Mouse (Mus musculus) myocyte (in vitro differentiated cells): ENCODE results near the gene Castor2. TPM values are rescaled to one million over a fixed set of nuclear protein-coding genes. Genes with fewer than 3 reads are reported as not detected.

Experiments
- H3K27me3 ChIP-seq: one replicate; pipeline ENCODE4 v1.6.1; 2011; ENCODE audit not compliant: control insufficient read depth, insufficient read depth, insufficient read length
- H3K36me3 ChIP-seq: one replicate; pipeline ENCODE4 v1.6.1; 2011; ENCODE audit not compliant: control insufficient read depth, insufficient read depth
- H3K4me2 ChIP-seq: one replicate; pipeline ENCODE4 v1.6.1; 2011; ENCODE audit warnings: low read depth, control low read depth
- H3K4me3 ChIP-seq: one replicate; pipeline ENCODE4 v1.5.1; 2011; ENCODE audit warnings: mild to moderate bottlenecking, control low read depth, moderate library complexity
- H3K79me2 ChIP-seq: one replicate; pipeline ENCODE4 v1.6.1; 2011; ENCODE audit not compliant: control insufficient read depth, insufficient read depth
- H3ac ChIP-seq: one replicate; pipeline ENCODE4 v1.6.1; 2011; ENCODE audit not compliant: control insufficient read depth, insufficient read length
- CEBPB ChIP-seq: IDR thresholded peaks from 2 replicates; pipeline ENCODE4 v1.6.1; 2011; ENCODE audit warnings: mild to moderate bottlenecking, moderate library complexity; ENCODE audit not compliant: poor library complexity, insufficient read depth, severe bottlenecking
- E2F4 ChIP-seq: IDR thresholded peaks from one replicate; pipeline ENCODE4 v1.6.1; 2011; ENCODE audit warnings: mild to moderate bottlenecking, control low read depth, moderate library complexity; ENCODE audit not compliant: insufficient read depth
- MAX ChIP-seq: IDR thresholded peaks from one replicate; pipeline ENCODE4 v1.6.1; 2011; ENCODE audit warnings: low read depth, mild to moderate bottlenecking, control low read depth
- MYOD1 ChIP-seq, 3 experiments: IDR thresholded peaks; one replicate each; pipeline ENCODE4 v1.6.1; 2011; ENCODE audit warnings: control low read depth in 2 of 3, low read depth in 2 of 3, mild to moderate bottlenecking in 2 of 3, moderate library complexity in 1 of 3; ENCODE audit not compliant: insufficient read length in 2 of 3, control insufficient read depth in 1 of 3
- MYOG ChIP-seq, 3 experiments: IDR thresholded peaks; one replicate each; pipeline ENCODE4 v1.6.1; 2011; ENCODE audit warnings: control low read depth in 2 of 3, low read depth in 2 of 3, mild to moderate bottlenecking in 2 of 3; ENCODE audit not compliant: insufficient read length in 2 of 3, control insufficient read depth in 1 of 3, insufficient read depth in 1 of 3
- POLR2A ChIP-seq: IDR thresholded peaks from one replicate; pipeline ENCODE4 v1.6.1; 2011; ENCODE audit warnings: low read depth, mild to moderate bottlenecking, control low read depth, moderate library complexity; ENCODE audit not compliant: insufficient read length
- POLR2AphosphoS2 ChIP-seq: IDR thresholded peaks from one replicate; pipeline ENCODE4 v1.6.1; 2011; ENCODE audit warnings: low read depth, control low read depth; ENCODE audit not compliant: insufficient read length
- REST ChIP-seq: IDR thresholded peaks from one replicate; pipeline ENCODE4 v1.6.1; 2011; ENCODE audit warnings: mild to moderate bottlenecking, control low read depth, moderate library complexity; ENCODE audit not compliant: insufficient read depth, insufficient read length
- SRF ChIP-seq: IDR thresholded peaks from one replicate; pipeline ENCODE4 v1.6.1; 2011; ENCODE audit warnings: low read depth; ENCODE audit not compliant: control insufficient read depth, insufficient read length
- TCF12 ChIP-seq: IDR thresholded peaks from one replicate; pipeline ENCODE4 v1.6.1; 2011; ENCODE audit warnings: mild to moderate bottlenecking, control low read depth; ENCODE audit not compliant: poor library complexity, insufficient read depth, severe bottlenecking
- TCF3 ChIP-seq: IDR thresholded peaks from one replicate; pipeline ENCODE4 v1.6.1; 2011; ENCODE audit warnings: low read depth, control low read depth; ENCODE audit not compliant: insufficient read length
- USF1 ChIP-seq: IDR thresholded peaks from one replicate; pipeline ENCODE4 v1.6.1; 2011; ENCODE audit warnings: low read depth, mild to moderate bottlenecking, control low read depth, moderate library complexity
- polyA plus RNA-seq: library from polyadenylated mRNA; unstranded; fragments of >200 nt; fragmentation: generic; extraction: Trizol; gene quantifications from one replicate; pipeline ENCODE4 v1.2.1, GENCODE M21; 2012; ENCODE audit warnings: missing spikeins

The Castor2 gene
- polyA plus RNA-seq, 1 experiment: 7.3 TPM

DNA sequence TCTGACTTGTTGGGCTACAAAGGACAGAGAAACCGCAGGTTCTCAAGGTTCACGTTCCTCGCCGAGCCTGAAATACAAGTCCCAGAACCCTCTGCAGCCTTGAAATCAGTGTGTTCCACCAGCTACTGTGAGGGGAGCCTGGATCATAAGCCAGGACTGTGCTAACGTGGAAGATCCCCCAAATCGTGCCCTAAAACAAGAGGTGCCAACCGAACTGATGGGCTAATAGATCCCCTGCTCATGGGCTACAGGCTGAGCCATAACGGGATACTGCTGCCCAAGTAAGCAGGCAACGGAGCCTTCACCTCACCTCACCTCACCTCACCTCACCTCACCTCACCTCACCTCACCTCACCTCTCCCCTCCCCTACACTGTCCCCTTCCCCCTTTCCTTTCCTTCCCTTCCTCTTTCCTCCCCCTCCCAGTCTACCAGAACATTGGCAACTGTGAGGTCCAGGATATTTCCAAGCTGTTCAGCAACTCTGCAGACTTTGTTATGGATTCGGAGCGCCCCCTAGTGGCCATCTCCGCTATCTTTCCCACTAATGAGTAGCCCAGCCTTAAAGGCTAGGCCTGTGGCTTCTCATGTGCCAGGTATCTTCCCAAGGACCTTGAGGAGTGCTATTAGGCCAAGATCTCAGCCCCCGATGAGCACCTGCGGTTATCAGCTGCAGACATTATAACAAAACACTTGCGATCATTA, 36.0 kb upstream of the Castor2 start:
- Histone ChIP-seq H3K4me3 (no peak overlapping the region), H3K4me2 (no peak overlapping the region), H3ac (no peak overlapping the region), H3K36me3 (no peaks in the 10 kb centered on the region), H3K79me2 (no peaks in the 10 kb centered on the region), H3K27me3 (no peaks in the 10 kb centered on the region)
- no peak for TF ChIP-seq POLR2A
- no peak for TF ChIP-seq E2F4
- TF ChIP-seq USF1: no peak
- no peak for TF ChIP-seq SRF
- no peak for TF ChIP-seq TCF3
- TF ChIP-seq MYOD1 (IDR thresholded peaks at IDR 0.05; ENCODE audit: control insufficient read depth in 1 of 3, insufficient read length in 2 of 3, low read depth in 2 of 3): no peak
- no peak for TF ChIP-seq MAX
- no peak for TF ChIP-seq MYOG (IDR thresholded peaks at IDR 0.05; ENCODE audit: control insufficient read depth in 1 of 3, insufficient read depth in 1 of 3, insufficient read length in 2 of 3, low read depth in 2 of 3)
- no peak for TF ChIP-seq POLR2AphosphoS2
- no peak for TF ChIP-seq TCF12
- no peak for TF ChIP-seq CEBPB
- TF ChIP-seq REST: no peak

GRCm38 (mm10) chr5:134066261-134066660, 33.2 kb upstream of the Castor2 start:
- Histone ChIP-seq H3K4me2 (no peak overlapping the region), H3K27me3 (no peaks in the 10 kb centered on the region), H3ac (no peak overlapping the region), H3K4me3 (no peak overlapping the region), H3K79me2 (no peaks in the 10 kb centered on the region), H3K36me3 (no peaks in the 10 kb centered on the region)
- no peak for TF ChIP-seq TCF3
- TF ChIP-seq CEBPB: no peak

DNA sequence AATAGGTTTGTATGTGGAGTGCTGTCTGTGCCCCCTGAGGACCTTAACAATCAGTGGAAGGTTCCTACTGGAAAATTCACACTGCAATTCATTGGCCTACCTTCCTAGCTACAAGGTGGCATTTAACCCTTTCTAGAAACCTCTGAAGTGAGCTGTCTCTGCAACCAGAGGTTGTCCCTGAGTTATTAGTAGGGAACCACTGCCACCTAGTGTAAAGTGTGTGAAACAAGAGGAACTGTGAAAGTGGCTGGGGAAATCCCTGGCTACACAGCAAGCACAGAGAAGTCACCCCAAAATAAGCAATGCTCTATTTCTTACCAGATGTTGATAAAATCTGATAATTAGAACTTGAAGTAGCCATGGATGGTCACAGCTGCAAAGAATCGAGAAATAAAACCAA, 31.6 kb upstream of the Castor2 start:
- no peaks in the 10 kb centered on the region for H3K79me2 ChIP-seq
- TF ChIP-seq REST (no peak), POLR2A (no peak), POLR2AphosphoS2 (no peak), MYOD1 (IDR thresholded peaks at IDR 0.05; ENCODE audit: control insufficient read depth in 1 of 3, insufficient read length in 2 of 3, low read depth in 2 of 3) (no peak), SRF (no peak), TCF3 (no peak), CEBPB (no peak), E2F4 (no peak), MYOG (IDR thresholded peaks at IDR 0.05; ENCODE audit: control insufficient read depth in 1 of 3, insufficient read depth in 1 of 3, insufficient read length in 2 of 3, low read depth in 2 of 3) (no peak), TCF12 (no peak), MAX (no peak)
- no peak overlapping the region for H3ac ChIP-seq
- no peak overlapping the region for H3K4me3 ChIP-seq
- no peak overlapping the region for H3K4me2 ChIP-seq
- H3K36me3 ChIP-seq: no peaks in the 10 kb centered on the region
- H3K27me3 ChIP-seq: no peaks in the 10 kb centered on the region

GRCm38 (mm10) chr5:134073512-134074041, 25.9 kb upstream of the Castor2 start:
- Histone ChIP-seq H3ac (no peak overlapping the region), H3K4me3 (no peak overlapping the region), H3K4me2 (no peak overlapping the region), H3K79me2 (no peaks in the 10 kb centered on the region), H3K27me3 (no peaks in the 10 kb centered on the region), H3K36me3 (no peaks in the 10 kb centered on the region)
- no peak for TF ChIP-seq TCF3
- TF ChIP-seq TCF12: no peak
- no peak for TF ChIP-seq MYOD1 (IDR thresholded peaks at IDR 0.05; ENCODE audit: control insufficient read depth in 1 of 3, insufficient read length in 2 of 3, low read depth in 2 of 3)
- no peak for TF ChIP-seq CEBPB
- TF ChIP-seq SRF: no peak
- TF ChIP-seq E2F4: no peak
- TF ChIP-seq MYOG (IDR thresholded peaks at IDR 0.05; ENCODE audit: control insufficient read depth in 1 of 3, insufficient read depth in 1 of 3, insufficient read length in 2 of 3, low read depth in 2 of 3): no peak
- no peak for TF ChIP-seq REST

GRCm38 (mm10) chr5:134074368-134074767, 25.1 kb upstream of the Castor2 start:
- Histone ChIP-seq H3ac (no peak overlapping the region), H3K27me3 (no peaks in the 10 kb centered on the region), H3K36me3 (no peaks in the 10 kb centered on the region), H3K4me2 (no peak overlapping the region), H3K4me3 (no peak overlapping the region), H3K79me2 (no peaks in the 10 kb centered on the region)
- TF ChIP-seq USF1: no peak
- TF ChIP-seq REST: no peak
- TF ChIP-seq TCF3: no peak
- no peak for TF ChIP-seq CEBPB
- TF ChIP-seq MYOD1 (IDR thresholded peaks at IDR 0.05; ENCODE audit: control insufficient read depth in 1 of 3, insufficient read length in 2 of 3, low read depth in 2 of 3): no peak
- no peak for TF ChIP-seq SRF
- TF ChIP-seq E2F4: no peak
- no peak for TF ChIP-seq TCF12
- TF ChIP-seq POLR2AphosphoS2: no peak
- no peak for TF ChIP-seq MYOG (IDR thresholded peaks at IDR 0.05; ENCODE audit: control insufficient read depth in 1 of 3, insufficient read depth in 1 of 3, insufficient read length in 2 of 3, low read depth in 2 of 3)
- no peak for TF ChIP-seq POLR2A
- TF ChIP-seq MAX: no peak
